Mouse (Mus musculus) cortical plate, adult 2 months (tissue): Measurements from ENCODE around the gene Tlk2. TPM values are rescaled to one million over a fixed set of nuclear protein-coding genes. Genes with fewer than 3 reads are reported as not detected.
"Not testable (repeated sequence)": the region's sequence is repeated elsewhere in the genome, so short reads cannot be mapped to it uniquely, and the experiment has no call there.

Source experiments
- H3K27ac ChIP-seq: fragments of 200-500 bp; 2 replicates; pipeline ENCODE4 v1.5.1; 2012; ENCODE audit warnings: low read length, control low read depth, inconsistent platforms; ENCODE audit not compliant: insufficient read depth
- H3K4me1 ChIP-seq: fragments of 200-500 bp; 2 replicates; pipeline ENCODE4 v1.6.1; 2011; ENCODE audit warnings: low read length; ENCODE audit not compliant: control insufficient read depth, insufficient read depth
- H3K4me3 ChIP-seq: fragments of 200-500 bp; 2 replicates; pipeline ENCODE4 v1.5.1; 2011; ENCODE audit warnings: mild to moderate bottlenecking, low read length, control low read depth; ENCODE audit not compliant: insufficient read depth
- CTCF ChIP-seq: fragments of 200-500 bp; IDR thresholded peaks from 2 replicates; pipeline ENCODE4 v1.5.1; 2011; ENCODE audit warnings: mild to moderate bottlenecking, control low read depth, low read length; ENCODE audit not compliant: insufficient read depth; ENCODE audit errors: extremely low read depth
- POLR2A ChIP-seq: fragments of 200-500 bp; IDR thresholded peaks from 2 replicates; pipeline ENCODE4 v1.6.1; 2011; ENCODE audit warnings: mild to moderate bottlenecking, low read length, control low read depth; ENCODE audit not compliant: insufficient read depth; ENCODE audit errors: extremely low read depth
- polyA plus RNA-seq: library from polyadenylated mRNA; depleted of rRNA; stranded (reverse); fragments of >200 nt; gene quantifications from 2 replicates; pipeline ENCODE4 v1.2.3, GENCODE M21; 2012; rRNA removed

Gene Tlk2
- polyA plus RNA-seq = 36.3 and 36.7 TPM in 2 replicates

- Histone ChIP-seq H3K27ac (no peak within 1 kb of the TSS), H3K4me3 (no peak within 1 kb of the TSS), H3K4me1 (peaks cover 2% of the 10 kb centered on the region; the same call in 1 of the 2 replicates)
- no peak for TF ChIP-seq POLR2A
- no peak for TF ChIP-seq CTCF
These were observed at the start of gene Tlk2 for GRCm38 (mm10) chr11:105178516-105178915. Tlk2 (plus strand) TSS chr11:105178807.

DNA sequence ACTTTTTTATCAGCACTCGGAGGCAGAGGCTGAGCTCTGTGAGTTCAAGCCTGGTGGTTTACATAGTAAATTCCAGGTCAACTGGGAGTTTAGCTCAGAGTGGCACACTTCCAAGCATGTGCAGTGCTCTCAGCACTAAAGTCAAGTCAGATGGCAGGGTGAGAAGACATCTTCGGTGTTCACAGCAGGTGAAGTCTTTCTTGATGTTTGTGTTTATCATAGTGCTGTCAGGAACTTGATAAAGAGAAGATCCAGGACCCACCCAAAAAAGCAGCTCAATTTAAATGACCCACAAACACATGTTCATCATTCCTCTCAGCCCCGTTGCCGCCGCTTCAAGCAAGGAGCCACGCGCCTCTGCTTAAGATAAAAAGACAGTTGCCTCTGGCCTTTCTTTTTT, 42.9 kb upstream of the Tlk2 start:
- no peak for TF ChIP-seq CTCF
- TF ChIP-seq POLR2A = no peak
- Histone ChIP-seq H3K27ac (no peak overlapping the region), H3K4me1 (no peaks in the 10 kb centered on the region), H3K4me3 (no peak overlapping the region)

DNA sequence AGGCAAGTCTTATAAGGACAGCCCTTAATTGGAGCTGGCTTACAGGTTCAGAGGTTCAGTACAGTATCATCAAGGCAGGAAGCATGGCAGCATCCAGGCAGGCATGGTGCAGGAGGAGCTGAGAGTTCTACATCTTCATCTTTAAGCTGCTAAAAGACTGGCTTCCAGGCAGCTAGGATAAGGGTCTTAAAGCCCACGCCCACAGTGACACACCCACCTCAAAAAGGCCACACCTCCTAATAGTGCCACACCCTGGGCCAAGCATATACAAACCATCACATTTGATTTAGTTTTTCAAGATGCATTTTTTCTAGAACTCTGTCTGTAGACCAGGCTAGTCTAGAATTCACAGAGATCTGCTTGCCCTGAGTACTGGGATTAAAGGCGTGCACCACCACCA, 41.4 kb upstream of the Tlk2 start:
- not testable (repeated sequence) for H3K4me3 ChIP-seq, H3K4me1 ChIP-seq, H3K27ac ChIP-seq

- H3K4me1 ChIP-seq, H3K27ac ChIP-seq, H3K4me3 ChIP-seq: not testable (repeated sequence)
These were observed 38.1 kb upstream of the Tlk2 start for GRCm38 (mm10) chr11:105140512-105140911.

GRCm38 (mm10) chr11:105141115-105141514, 37.5 kb upstream of the Tlk2 start:
- no peak overlapping the region for H3K27ac ChIP-seq
- H3K4me1 ChIP-seq = no peaks in the 10 kb centered on the region
- H3K4me3 ChIP-seq = no peak overlapping the region
- TF ChIP-seq POLR2A = no peak
- no peak for TF ChIP-seq CTCF

DNA sequence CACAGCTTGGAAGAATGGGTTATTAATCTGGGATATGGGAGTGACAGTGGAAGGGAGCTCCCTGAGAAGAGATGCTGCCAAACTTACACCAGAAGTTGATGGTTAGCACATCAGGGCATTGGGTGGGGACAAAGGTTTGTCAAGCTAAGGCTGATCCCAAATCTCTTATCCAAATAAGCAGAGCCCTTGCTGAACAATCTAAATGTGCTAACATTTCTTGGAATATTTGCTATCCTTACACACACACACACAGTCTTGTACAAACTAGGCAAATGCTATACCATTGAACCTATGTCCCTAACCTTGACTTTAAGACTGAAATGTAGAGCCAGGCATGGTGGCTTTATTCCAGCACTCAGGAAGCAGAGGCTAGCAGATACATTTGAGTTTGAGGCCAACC, 35.0 kb upstream of the Tlk2 start:
- no peak overlapping the region for H3K4me3 ChIP-seq
- no peaks in the 10 kb centered on the region for H3K4me1 ChIP-seq
- TF ChIP-seq CTCF (no peak), POLR2A (no peak)
- no peak overlapping the region for H3K27ac ChIP-seq

DNA sequence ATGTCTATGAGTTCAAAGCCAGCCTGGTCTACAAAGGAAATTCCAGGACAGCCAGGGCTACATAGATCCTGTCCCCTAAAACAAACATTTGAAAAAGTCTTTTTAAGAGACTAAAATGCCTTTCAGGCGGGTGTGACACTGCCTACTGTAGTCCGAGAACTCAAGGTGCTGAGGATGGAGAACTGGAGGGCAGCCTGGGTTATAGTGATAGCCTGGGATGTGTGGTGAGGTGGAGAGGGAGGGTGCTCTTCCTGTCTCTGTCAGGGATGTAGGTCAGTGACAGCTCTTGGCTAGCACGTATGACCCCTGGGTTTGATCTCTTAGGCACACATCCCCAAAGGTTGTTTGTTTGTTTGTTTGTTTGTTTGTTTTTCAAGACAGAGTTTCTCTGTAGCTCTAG, 34.5 kb upstream of the Tlk2 start:
- TF ChIP-seq CTCF = no peak
- TF ChIP-seq POLR2A = no peak
- Histone ChIP-seq H3K4me1 (no peaks in the 10 kb centered on the region), H3K4me3 (no peak overlapping the region), H3K27ac (no peak overlapping the region)

GRCm38 (mm10) chr11:105144508-105145210, 33.9 kb upstream of the Tlk2 start:
- Histone ChIP-seq H3K4me3 (no peak overlapping the region), H3K4me1 (no peaks in the 10 kb centered on the region), H3K27ac (no peak overlapping the region)
- TF ChIP-seq POLR2A = no peak
- no peak for TF ChIP-seq CTCF

DNA sequence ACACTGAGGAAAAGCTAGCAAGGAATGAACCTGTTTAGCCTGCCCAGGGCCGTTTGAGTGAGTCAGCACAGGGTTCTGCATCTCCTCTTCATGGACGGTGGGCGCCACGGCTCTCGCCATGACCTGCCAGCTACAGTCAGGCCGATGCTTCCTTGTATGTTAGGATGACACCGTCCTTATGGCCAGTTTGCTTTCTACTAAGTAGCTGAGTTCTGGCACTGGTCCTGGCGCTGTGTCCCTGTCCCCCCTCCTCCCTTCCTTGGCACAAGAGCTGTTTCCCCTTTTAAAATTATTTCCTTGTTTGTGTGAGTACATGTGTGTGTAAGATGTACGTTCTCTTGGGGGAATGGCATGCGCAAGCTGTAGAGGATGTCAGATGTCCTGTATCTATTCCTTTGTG, 33.4 kb upstream of the Tlk2 start:
- no peak overlapping the region for H3K27ac ChIP-seq
- no peak overlapping the region for H3K4me3 ChIP-seq
- no peak for TF ChIP-seq POLR2A
- TF ChIP-seq CTCF = no peak
- no peaks in the 10 kb centered on the region for H3K4me1 ChIP-seq

- no peaks in the 10 kb centered on the region for H3K4me1 ChIP-seq
- no peak within 1 kb of the TSS for H3K27ac ChIP-seq
- TF ChIP-seq CTCF (no peak), POLR2A (no peak)
- H3K4me3 ChIP-seq = no peak within 1 kb of the TSS
These were observed 32.0 kb upstream of the Tlk2 start, which contains the start of gene Gm10842 for GRCm38 (mm10) chr11:105146593-105146992. Gm10842 (plus strand) TSS chr11:105146893.
